Mouse (Mus musculus) heart, adult 2 months (tissue): ENCODE data around the gene Olfr547. TPM values are rescaled to one million over a fixed set of nuclear protein-coding genes. Genes with fewer than 3 reads are reported as not detected.

Experiments used
- DNase-seq, 2 experiments: peaks; one replicate each; pipeline ENCODE4 v3.0.0; 2021
- H3K27ac ChIP-seq: fragments of 200-600 bp; 2 replicates; pipeline ENCODE4 v1.8.1; 2022
- H3K27me3 ChIP-seq: fragments of 200-500 bp; 2 replicates; pipeline ENCODE4 v1.6.1; 2012; ENCODE audit warnings: mild to moderate bottlenecking, low read length, inconsistent platforms, mixed read lengths; ENCODE audit not compliant: control insufficient read depth, insufficient read depth
- H3K36me3 ChIP-seq: fragments of 200-500 bp; 2 replicates; pipeline ENCODE4 v1.6.1; 2012; ENCODE audit warnings: low read length, inconsistent platforms; ENCODE audit not compliant: control insufficient read depth, insufficient read depth
- H3K4me1 ChIP-seq: fragments of 200-500 bp; 2 replicates; pipeline ENCODE4 v1.6.1; 2011; ENCODE audit warnings: low read length; ENCODE audit not compliant: control insufficient read depth, insufficient read depth
- H3K4me3 ChIP-seq: fragments of 200-600 bp; 2 replicates; pipeline ENCODE4 v1.8.1; 2022
- H3K79me2 ChIP-seq: fragments of 200-500 bp; replicated peaks from 2 replicates; pipeline ENCODE4 v1.6.1; 2012; ENCODE audit warnings: mild to moderate bottlenecking, inconsistent platforms, low read length, moderate library complexity, mixed read lengths; ENCODE audit not compliant: control insufficient read depth, insufficient read depth
- H3K9ac ChIP-seq: fragments of 200-500 bp; 2 replicates; pipeline ENCODE4 v1.6.1; 2012; ENCODE audit warnings: low read depth, mild to moderate bottlenecking, control low read depth, inconsistent platforms, low read length, mixed read lengths
- CTCF ChIP-seq: fragments of 200-600 bp; IDR thresholded peaks from 2 replicates; pipeline ENCODE4 v1.8.1; 2022; ENCODE audit warnings: antibody characterized with exemption, mild to moderate bottlenecking, moderate library complexity
- EP300 ChIP-seq: fragments of 200-500 bp; IDR thresholded peaks from 2 replicates; pipeline ENCODE4 v1.6.1; 2011; ENCODE audit warnings: low read depth, low read length, control low read depth; ENCODE audit not compliant: insufficient read depth
- POLR2A ChIP-seq: fragments of 200-500 bp; IDR thresholded peaks from 2 replicates; pipeline ENCODE4 v1.6.1; 2011; ENCODE audit warnings: mild to moderate bottlenecking, low read depth, low read length, control low read depth; ENCODE audit not compliant: insufficient read depth
- WGBS: fragments of 180-500 bp; shearing (Covaris S2); methylation state at CpG from one replicate; pipeline ENCODE4 v1.1.7; 2018; 5-methylcytosine and 5-hydroxymethylcytosine counted together
- intact Hi-C: fragments of 180-260 bp; cut with DNase I; formaldehyde crosslinking; loops from one replicate; pipeline ENCODE4 v1.15.1; 2025
- polyA plus RNA-seq: library from polyadenylated mRNA; depleted of rRNA; stranded (reverse); fragments of >200 nt; gene quantifications from 2 replicates; pipeline ENCODE4 v1.2.3, GENCODE M21; 2012
- total RNA-seq, 2 experiments: library from RNA; stranded (reverse); gene quantifications; 2 replicates each; pipeline ENCODE4 v1.2.3; 2021

Olfr547 gene
- total and polyA plus RNA-seq, 3 experiments = not detected

DNA sequence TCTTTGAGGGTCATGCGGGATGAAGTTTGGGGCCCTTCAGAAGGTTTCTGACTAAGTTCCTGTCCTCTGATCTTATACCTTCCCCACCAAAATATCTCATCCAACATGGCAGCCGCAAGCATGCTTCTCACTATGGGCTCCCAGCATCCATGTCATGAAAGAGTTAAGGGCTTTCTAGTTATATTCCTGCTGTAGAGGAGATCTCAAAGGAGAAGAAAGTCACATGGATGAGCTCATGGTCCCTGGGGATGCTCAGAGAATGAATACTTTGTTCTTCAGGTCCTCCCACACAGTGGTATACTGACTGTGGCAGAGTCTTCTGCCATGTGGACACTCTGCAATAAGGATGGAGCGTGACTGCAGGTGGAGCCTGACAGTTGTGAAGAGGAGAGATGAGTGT is 15.0 kb downstream of the Olfr547 start, which contains the start of gene Olfr549:
Gene Olfr549 (plus strand): TSS at position 301 of the 400 bp plus-strand sequence.
- Histone ChIP-seq H3K27me3 (no peaks in the 10 kb centered on the region), H3K4me3 (no peak within 1 kb of the TSS), H3K9ac (no peak within 1 kb of the TSS), H3K4me1 (no peaks in the 10 kb centered on the region), H3K27ac (no peak within 1 kb of the TSS), H3K79me2 (no peaks in the 10 kb centered on the region), H3K36me3 (no peaks in the 10 kb centered on the region)
- WGBS = 78% methylated on average over 3 of the region's 3 CpGs
- no peak for TF ChIP-seq CTCF
- no peak for TF ChIP-seq EP300
- no peak for TF ChIP-seq POLR2A
- intact Hi-C loops = no loop called here
- DNase-seq = no peak

DNA sequence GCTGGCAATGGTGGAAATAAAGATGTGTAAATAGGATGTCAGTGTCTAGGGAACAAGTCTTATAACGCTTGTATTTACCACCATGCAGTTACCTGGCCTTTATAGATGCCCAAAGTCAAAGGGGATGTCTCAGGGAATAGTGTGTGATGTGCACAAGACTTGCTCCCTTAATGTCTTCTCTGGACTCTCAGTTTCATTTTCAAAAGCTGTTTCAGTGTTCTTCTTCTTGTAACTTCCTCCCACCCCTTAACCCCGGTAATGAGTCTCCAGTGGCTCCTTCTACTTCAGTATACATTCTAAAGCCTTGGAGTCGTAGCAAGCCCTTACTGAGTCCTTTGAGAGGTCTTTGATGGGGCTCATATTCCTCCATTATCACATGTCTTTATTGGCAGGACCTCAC is 18.7 kb downstream of the Olfr547 start:
- Histone ChIP-seq H3K4me3 (no peak overlapping the region), H3K27ac (no peak overlapping the region), H3K27me3 (no peaks in the 10 kb centered on the region), H3K79me2 (no peaks in the 10 kb centered on the region), H3K4me1 (no peaks in the 10 kb centered on the region), H3K9ac (no peak overlapping the region), H3K36me3 (no peaks in the 10 kb centered on the region)
- TF ChIP-seq POLR2A (no peak), CTCF (no peak), EP300 (no peak)
- WGBS = 69% methylated on average over 3 of the region's 3 CpGs
- no peak for DNase-seq
- intact Hi-C loops = no loop called here

DNA sequence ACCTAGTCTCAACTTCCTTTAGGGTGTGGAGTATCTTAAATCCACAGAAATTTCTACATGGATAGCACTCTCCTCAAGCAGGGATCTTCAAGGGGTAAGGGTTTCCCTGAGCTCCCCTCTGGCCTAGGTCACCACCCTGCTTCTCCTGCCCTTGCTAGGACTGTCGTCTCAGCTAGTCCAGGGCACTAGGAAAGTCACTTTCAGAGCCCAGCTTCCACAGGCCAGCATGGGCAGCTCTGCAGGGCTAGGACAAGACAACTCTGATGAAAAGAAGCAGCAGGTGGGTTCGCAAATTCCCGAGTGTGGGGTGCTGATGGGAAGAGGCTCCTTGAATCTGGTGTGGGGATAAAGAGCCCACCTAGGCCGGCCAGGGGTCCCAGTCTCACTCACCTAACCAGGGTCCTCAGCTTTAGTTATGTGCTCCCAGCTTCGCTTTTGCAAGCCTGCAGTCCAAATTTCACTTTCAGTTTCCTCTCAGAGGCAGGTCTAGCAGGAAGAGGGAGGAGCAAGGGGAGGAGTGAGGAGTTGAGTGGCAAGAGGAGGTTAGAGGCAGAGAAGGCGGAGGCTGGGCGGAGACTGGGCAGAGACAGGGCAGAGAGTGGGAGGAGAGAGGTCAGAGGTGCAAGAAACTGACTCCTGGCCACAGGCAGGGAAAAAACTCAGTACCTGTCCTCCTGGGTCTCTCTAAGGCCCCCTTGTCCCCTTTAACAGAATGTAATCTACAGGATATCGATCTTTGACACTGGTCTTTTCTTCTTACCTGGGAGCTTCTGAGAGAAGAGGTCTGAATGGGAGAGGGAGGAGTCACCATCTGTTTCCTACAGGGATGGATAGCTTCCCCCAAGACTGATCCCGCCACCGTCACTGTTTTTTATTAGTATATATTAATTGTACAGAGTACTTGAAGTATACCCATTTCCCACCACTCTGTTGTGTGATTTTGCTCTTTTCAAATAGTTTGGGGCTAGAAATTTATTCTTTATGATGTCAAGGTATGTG is 30.7 kb downstream of the Olfr547 start, which contains the start of gene Trim21:
Gene Trim21 (minus strand): TSS at position 488 of the 999 bp plus-strand sequence.
- Histone ChIP-seq H3K4me1 (no peaks in the 10 kb centered on the region), H3K27me3 (no peaks in the 10 kb centered on the region), H3K79me2 (no peaks in the 10 kb centered on the region), H3K9ac (peak within 1 kb of the TSS; percentile 64), H3K36me3 (peaks cover 3% of the 10 kb centered on the region), H3K27ac (peak within 1 kb of the TSS; percentile 82), H3K4me3 (peak within 1 kb of the TSS; percentile 63)
- TF ChIP-seq EP300 (no peak), CTCF (no peak), POLR2A (peak; percentile 89)
- 13% methylated on average over 10 of the region's 10 CpGs for WGBS
- DNase-seq = peak; percentile 91 to 92
- intact Hi-C loops = loop anchor here (5.0 to 10.0 kb wide), 2 partner anchors 122 to 300 kb away; partner anchors contain the start of genes Stim1 and Trim68

DNA sequence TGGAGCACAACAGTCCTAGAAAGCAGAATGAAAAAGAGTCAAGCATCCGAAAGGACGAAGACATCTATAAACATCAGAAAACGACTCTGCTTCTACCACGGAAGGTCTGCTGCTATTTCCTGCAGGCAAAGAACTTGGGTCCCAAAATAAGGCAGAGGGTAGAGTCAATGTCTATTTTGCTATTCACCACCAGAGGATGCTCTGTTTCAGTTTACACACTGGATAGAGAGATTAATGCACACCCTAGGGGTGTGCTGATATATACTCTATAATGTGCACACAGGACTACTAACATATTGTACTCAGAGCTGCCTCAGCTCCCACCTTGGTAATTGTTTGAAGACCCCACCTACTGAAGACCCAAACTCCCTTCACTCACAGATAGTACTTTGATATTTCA is 31.7 kb downstream of the Olfr547 start:
- Histone ChIP-seq H3K4me3 (no peak overlapping the region), H3K79me2 (no peaks in the 10 kb centered on the region), H3K4me1 (no peaks in the 10 kb centered on the region), H3K27ac (no peak overlapping the region), H3K36me3 (peaks cover 3% of the 10 kb centered on the region), H3K27me3 (no peaks in the 10 kb centered on the region), H3K9ac (no peak overlapping the region)
- WGBS = 83% methylated on average over 4 of the region's 4 CpGs
- TF ChIP-seq CTCF (peak; percentile 21; the same call in 1 of the 2 replicates), POLR2A (no peak)
- DNase-seq = no peak
- intact Hi-C loops = loop anchor here (10.0 kb wide), 1 partner anchor 301 kb away; the partner anchor contains the start of gene Stim1

DNA sequence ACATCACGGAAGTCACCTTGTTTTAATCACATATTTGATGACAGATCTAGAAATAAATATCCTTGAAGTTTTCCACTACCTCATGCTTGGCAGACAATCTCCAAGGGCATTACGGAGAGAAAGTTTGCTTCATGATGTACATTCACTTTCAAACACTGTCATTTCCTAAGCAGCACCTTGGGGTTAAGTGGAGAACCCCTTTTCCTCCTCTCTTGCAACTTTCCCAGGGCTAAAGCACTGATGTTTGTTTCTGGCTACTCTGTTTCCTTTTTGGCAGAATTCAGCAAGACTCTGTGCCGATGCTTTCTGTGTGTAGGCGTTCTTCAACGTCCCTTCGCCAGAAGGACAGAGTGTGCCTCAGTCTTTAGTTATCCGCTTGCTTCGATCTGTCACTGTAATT is 36.6 kb downstream of the Olfr547 start, which contains the start of gene Olfr550:
Gene Olfr550 (plus strand): TSS at position 301 of the 400 bp plus-strand sequence.
- no peaks in the 10 kb centered on the region; the same call in 1 of the 2 replicates for H3K4me1 ChIP-seq
- no peaks in the 10 kb centered on the region for H3K27me3 ChIP-seq
- TF ChIP-seq POLR2A (no peak), CTCF (no peak), EP300 (no peak)
- intact Hi-C loops = no loop called here
- H3K9ac ChIP-seq = no peak within 1 kb of the TSS
- no peak within 1 kb of the TSS for H3K27ac ChIP-seq
- H3K36me3 ChIP-seq = no peaks in the 10 kb centered on the region
- no peaks in the 10 kb centered on the region for H3K79me2 ChIP-seq
- DNase-seq = no peak
- H3K4me3 ChIP-seq = no peak within 1 kb of the TSS
- WGBS = 71% methylated on average over 8 of the region's 8 CpGs
